Mouse (Mus musculus): ENCODE results near the gene Plekha1.

GRCm38 (mm10) chr7:130943280-130943895, 77.8 kb downstream of the Plekha1 start:
- TF ChIP-seq POLR2A (IDR thresholded peaks at IDR 0.05; ENCODE audit: low read depth, low read length) = no peak
- TF ChIP-seq CTCF (IDR thresholded peaks at IDR 0.05; ENCODE audit: borderline replicate concordance, insufficient read depth, low read length) = no peak

Measured in embryonic fibroblast, embryonic 13.5 days (primary cell).